Mouse (Mus musculus) forebrain, postnatal 0 days (tissue): ENCODE measurements around the gene Rrp1b. TPM values are rescaled to one million over a fixed set of nuclear protein-coding genes. Genes with fewer than 3 reads are reported as not detected.

ENCODE experiments used
- ATAC-seq: fragments of 200-750 bp; cut with Nextera tagmentation; 2 replicates; pipeline ENCODE4 v1.8.0; 2017; ENCODE audit warnings: mild to moderate bottlenecking, moderate library complexity
- DNase-seq: peaks from one replicate; pipeline ENCODE4 v3.0.0-alpha.2; 2015
- H3K27ac ChIP-seq: fragments of 300-500 bp; sonication (generic); 2 replicates; pipeline ENCODE4 v1.5.1; 2014; ENCODE audit warnings: low read depth, mild to moderate bottlenecking, antibody characterized with exemption, low read length, moderate library complexity, mixed read lengths
- H3K27me3 ChIP-seq: fragments of 300-500 bp; sonication (generic); 2 replicates; pipeline ENCODE4 v1.6.1; 2014; ENCODE audit warnings: mild to moderate bottlenecking, low read length, mixed read lengths; ENCODE audit not compliant: insufficient read depth
- H3K36me3 ChIP-seq: fragments of 300-500 bp; sonication (generic); 2 replicates; pipeline ENCODE4 v1.6.1; 2014; ENCODE audit warnings: mild to moderate bottlenecking, moderate library complexity; ENCODE audit not compliant: insufficient read depth
- H3K4me1 ChIP-seq: fragments of 300-500 bp; sonication (generic); 2 replicates; pipeline ENCODE4 v1.6.1; 2014; ENCODE audit warnings: antibody characterized with exemption; ENCODE audit not compliant: insufficient read depth
- H3K4me2 ChIP-seq: fragments of 300-500 bp; sonication (generic); 2 replicates; pipeline ENCODE4 v1.6.1; 2014; ENCODE audit warnings: low read depth, mild to moderate bottlenecking, moderate library complexity
- H3K4me3 ChIP-seq: fragments of 300-500 bp; sonication (generic); 2 replicates; pipeline ENCODE4 v1.5.1; 2014; ENCODE audit warnings: low read depth, low read length, mixed read lengths
- H3K9ac ChIP-seq: fragments of 300-500 bp; sonication (generic); 2 replicates; pipeline ENCODE4 v1.6.1; 2014; ENCODE audit warnings: mild to moderate bottlenecking
- H3K9me3 ChIP-seq: fragments of 300-500 bp; sonication (generic); 2 replicates; pipeline ENCODE4 v1.6.1; 2016; ENCODE audit warnings: low read length
- CTCF ChIP-seq: sonication (generic); IDR thresholded peaks from 2 replicates; pipeline ENCODE4 v1.5.1; 2016; ENCODE audit warnings: antibody characterized with exemption, control low read depth, low read depth
- WGBS: fragments of 180-500 bp; shearing (Covaris S2); extraction: QIAGEN DNeasy Blood & Tissue Kit; methylation state at CpG from one replicate; pipeline ENCODE4 v1.1.7; 2014; 5-methylcytosine and 5-hydroxymethylcytosine counted together
- polyA plus RNA-seq: library from polyadenylated mRNA; unstranded; fragments of >200 nt; fragmentation: Nextera tagmentation; extraction: Ambion mirVana; gene quantifications from 2 replicates; pipeline ENCODE4 v1.2.1, GENCODE M21; 2015
- total RNA-seq: library from RNA; depleted of rRNA; stranded (reverse); fragments of >200 nt; gene quantifications from 2 replicates; pipeline ENCODE4 v1.2.3, GENCODE M21; 2014

Rrp1b gene
- total and polyA plus RNA-seq, 2 experiments from 2014 or later = 26.8 to 39.4 TPM

DNA sequence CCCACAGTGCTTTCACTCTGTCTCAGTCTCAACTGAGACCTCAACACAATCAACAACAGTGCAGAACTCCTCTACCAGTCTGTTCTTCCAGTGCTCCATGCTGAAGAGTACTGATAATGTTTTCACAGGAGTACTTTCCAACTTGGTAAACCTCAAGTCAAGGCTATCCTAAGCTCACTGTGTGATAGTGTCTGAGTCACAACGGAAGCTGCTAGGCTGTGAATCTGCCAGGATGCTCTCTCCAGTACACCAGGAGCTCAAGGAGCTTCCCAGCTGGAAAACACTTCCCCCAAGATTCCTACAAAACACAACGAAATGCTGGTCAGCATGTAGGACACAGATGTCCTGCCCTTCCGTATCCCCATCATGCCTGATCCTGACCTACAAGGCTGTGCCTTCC is 7.6 kb upstream of the Rrp1b start:
- no peak for DNase-seq
- Histone ChIP-seq H3K9me3 (no peaks in the 10 kb centered on the region), H3K27me3 (no peaks in the 10 kb centered on the region), H3K4me3 (no peak overlapping the region), H3K4me2 (no peak overlapping the region), H3K36me3 (no peaks in the 10 kb centered on the region), H3K27ac (no peak overlapping the region), H3K4me1 (no peaks in the 10 kb centered on the region), H3K9ac (no peak overlapping the region)
- 88% methylated on average over 3 of the region's 3 CpGs for WGBS
- no peak for ATAC-seq
- TF ChIP-seq CTCF = no peak

DNA sequence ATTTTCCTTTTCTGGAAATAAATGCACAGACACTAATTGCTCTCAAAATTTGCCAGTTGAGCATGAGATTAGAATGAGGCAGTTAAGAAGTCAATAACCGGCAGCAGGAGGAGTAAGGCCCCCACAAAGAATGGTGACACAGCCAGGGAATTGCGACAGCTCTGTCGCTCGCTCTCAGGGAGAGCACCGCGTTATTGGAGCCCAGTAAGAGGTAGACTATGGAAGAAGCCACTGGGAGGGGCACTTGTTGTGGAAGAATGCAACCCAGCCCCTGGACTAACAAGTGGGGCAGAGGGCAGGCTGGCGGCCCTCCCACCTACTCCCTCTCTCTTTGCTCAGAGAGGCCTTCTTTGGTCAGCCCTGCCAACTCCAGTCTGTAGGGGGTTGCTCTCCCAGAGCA is 4.2 kb upstream of the Rrp1b start:
- no peaks in the 10 kb centered on the region for H3K9me3 ChIP-seq
- H3K27ac ChIP-seq = no peak overlapping the region
- no peak overlapping the region for H3K4me3 ChIP-seq
- no peaks in the 10 kb centered on the region for H3K27me3 ChIP-seq
- 0 out of 2 replicates have a peak, but pooled peaks cover 5% of the 10 kb centered on the region for H3K4me1 ChIP-seq
- H3K9ac ChIP-seq = no peak overlapping the region
- no peak for ATAC-seq
- H3K4me2 ChIP-seq = no peak overlapping the region
- no peak for DNase-seq
- TF ChIP-seq CTCF = no peak
- H3K36me3 ChIP-seq = no peaks in the 10 kb centered on the region
- 35% methylated on average over 7 of the region's 7 CpGs for WGBS

DNA sequence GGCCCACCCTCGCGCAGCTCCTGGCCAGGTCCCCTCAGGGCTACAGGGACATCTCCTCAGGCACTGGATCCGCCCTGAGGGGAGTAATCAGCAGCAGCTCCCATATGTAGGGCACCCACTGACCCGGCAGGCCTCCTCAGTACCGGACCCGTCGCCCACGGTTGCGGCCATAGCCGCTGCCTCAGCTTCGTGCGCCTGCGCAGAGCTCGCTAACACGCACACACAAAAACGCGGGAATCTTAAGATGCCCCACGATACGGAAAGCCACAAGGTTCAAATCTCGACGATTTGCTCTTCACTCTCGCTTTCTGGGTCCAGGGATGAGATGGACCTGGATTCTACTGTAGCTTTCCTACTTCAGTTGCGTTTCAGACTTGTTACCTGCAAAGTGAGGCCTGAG is 1.6 kb upstream of the Rrp1b start:
- H3K9ac ChIP-seq = no peak overlapping the region
- WGBS = 90% methylated on average over 23 of the region's 23 CpGs
- DNase-seq (no peak), ATAC-seq (no peak)
- peaks cover 11% of the 10 kb centered on the region; the same call in 1 of the 2 replicates for H3K4me1 ChIP-seq
- TF ChIP-seq CTCF = no peak
- no peaks in the 10 kb centered on the region for H3K27me3 ChIP-seq
- H3K36me3 ChIP-seq = no peaks in the 10 kb centered on the region
- no peak overlapping the region for H3K4me2 ChIP-seq
- H3K9me3 ChIP-seq = no peaks in the 10 kb centered on the region
- no peak overlapping the region for H3K27ac ChIP-seq
- no peak overlapping the region for H3K4me3 ChIP-seq

DNA sequence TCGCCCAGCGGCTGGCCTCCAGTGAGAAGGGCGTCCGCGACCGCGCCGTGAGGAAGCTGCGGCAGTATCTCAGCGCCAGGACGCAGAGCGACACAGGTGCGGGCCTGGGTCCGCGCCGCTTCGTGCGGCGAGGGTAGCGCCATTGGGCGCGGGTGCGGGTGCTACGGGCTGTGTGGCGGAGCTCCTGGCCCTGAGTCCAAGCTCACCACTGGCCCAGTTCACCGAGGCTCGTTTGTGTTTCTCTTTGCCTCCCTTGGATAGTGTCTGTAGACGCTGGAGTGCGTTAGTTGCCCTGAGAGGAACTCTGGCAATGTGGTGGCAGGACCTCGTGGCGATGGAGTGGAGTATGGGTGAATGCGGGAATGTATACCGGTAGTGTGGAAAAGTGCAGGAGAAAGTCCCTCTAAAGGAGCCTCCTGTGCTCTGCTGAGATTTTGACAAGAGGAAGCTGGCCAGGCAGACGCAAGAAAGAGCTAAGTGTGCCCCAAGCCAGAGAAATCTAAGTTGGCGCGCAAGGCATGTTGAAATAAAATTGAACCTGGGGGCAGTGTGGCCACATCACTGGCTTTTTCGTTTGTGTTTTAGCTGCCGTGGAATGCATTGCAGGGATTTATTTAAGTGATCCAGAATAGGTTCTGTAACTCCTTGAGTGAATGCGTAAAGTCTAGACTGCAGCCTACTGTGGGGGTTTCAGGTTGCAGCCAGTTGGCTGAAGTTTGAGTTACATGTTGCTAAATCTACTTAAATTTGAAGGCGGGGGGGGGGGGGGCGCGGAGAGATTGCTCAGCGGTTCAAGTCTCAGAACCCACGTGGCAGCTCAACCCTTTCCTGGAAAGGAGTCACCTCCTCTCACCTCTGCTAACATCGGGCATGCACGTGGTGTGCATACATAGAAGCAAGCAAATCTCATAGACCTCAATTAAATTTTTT is 874 bp downstream of the Rrp1b start:
- DNase-seq (no peak), ATAC-seq (peak; percentile 67)
- H3K9me3 ChIP-seq = no peaks in the 10 kb centered on the region
- peak overlapping the region; percentile 84 for H3K4me2 ChIP-seq
- TF ChIP-seq CTCF = peak; percentile 11; the same call in 1 of the 2 replicates
- H3K9ac ChIP-seq = peak overlapping the region; percentile 74
- peak overlapping the region; percentile 87 for H3K4me3 ChIP-seq
- no peaks in the 10 kb centered on the region for H3K27me3 ChIP-seq
- under 1% methylated on average over 46 of the region's 46 CpGs for WGBS
- H3K27ac ChIP-seq = peak overlapping the region; percentile 88
- H3K36me3 ChIP-seq = no peaks in the 10 kb centered on the region
- H3K4me1 ChIP-seq = peaks cover 11% of the 10 kb centered on the region; the same call in 1 of the 2 replicates

DNA sequence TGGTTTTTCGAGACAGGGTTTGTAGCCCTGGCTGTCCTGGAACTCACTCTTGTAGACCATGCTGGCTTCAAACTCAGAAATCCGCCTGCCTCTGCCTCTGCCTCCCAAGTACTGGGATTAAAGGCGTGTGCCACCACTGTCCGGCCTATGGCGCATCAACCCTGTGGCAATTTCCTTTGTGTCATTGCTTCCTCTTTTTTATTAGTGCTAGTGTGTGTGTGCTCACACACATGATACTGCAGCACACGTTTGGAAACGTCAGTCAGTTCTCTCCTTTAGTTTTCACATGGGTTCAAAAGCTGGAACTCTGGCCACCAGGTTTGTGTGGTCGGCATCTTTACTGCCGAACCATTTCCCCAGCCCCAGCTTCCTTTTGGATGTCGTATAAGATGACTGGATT is 4.4 kb downstream of the Rrp1b start:
- H3K4me2 ChIP-seq = no peak overlapping the region
- no peak overlapping the region for H3K9ac ChIP-seq
- TF ChIP-seq CTCF = no peak
- no peak for ATAC-seq
- H3K4me1 ChIP-seq = peaks cover 11% of the 10 kb centered on the region; the same call in 1 of the 2 replicates
- no peak overlapping the region for H3K27ac ChIP-seq
- H3K36me3 ChIP-seq = no peaks in the 10 kb centered on the region
- H3K9me3 ChIP-seq = no peaks in the 10 kb centered on the region
- H3K4me3 ChIP-seq = no peak overlapping the region
- no peaks in the 10 kb centered on the region for H3K27me3 ChIP-seq
- no peak for DNase-seq
- 90% methylated on average over 10 of the region's 10 CpGs for WGBS

DNA sequence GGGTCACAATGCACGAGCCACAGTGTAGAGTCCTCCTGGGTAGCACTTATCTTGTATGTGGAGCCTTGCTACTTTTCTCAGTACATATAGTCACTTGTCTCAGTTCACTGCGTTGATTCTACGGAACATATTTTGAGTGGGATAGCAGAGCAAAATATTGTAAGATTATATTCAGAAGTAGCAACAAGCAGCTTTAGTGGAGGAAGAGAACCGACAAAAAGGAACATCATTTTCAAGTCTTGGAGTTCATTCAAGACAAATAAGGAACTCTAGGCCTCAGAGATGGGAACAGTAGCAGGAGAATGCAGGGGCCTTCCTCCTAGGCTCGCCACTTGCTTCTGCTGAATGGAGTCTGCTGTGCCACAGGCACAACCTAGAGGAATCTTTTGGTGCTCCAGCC is 10.6 kb downstream of the Rrp1b start:
- DNase-seq = no peak
- Histone ChIP-seq H3K4me2 (no peak overlapping the region), H3K27ac (no peak overlapping the region), H3K4me1 (no peaks in the 10 kb centered on the region), H3K9ac (no peak overlapping the region), H3K27me3 (no peaks in the 10 kb centered on the region), H3K4me3 (no peak overlapping the region), H3K9me3 (no peaks in the 10 kb centered on the region), H3K36me3 (peaks cover 39% of the 10 kb centered on the region)
- ATAC-seq = no peak
- WGBS = 89% methylated on average over 5 of the region's 5 CpGs
- TF ChIP-seq CTCF = no peak

DNA sequence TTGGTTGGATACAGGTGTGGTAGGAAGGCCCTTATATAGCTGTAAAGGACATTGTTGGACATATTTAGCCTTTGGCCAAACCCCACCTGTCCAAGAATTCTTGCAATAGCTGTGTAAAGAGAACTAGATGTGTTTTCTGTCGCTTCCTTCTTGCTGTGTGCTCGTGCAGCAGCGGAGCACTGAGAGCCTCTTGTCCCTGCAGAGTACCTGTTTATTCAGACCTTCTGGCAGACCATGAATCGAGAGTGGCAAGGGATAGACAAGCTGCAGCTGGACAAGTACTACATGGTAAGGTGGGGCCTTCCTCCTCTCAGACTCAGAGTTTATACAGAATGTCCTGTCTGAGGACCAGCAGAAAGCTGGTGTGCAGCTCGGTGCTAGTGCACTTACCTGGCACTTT is 12.5 kb downstream of the Rrp1b start:
- H3K36me3 ChIP-seq = peaks cover 51% of the 10 kb centered on the region
- DNase-seq = no peak
- no peaks in the 10 kb centered on the region for H3K4me1 ChIP-seq
- no peak for ATAC-seq
- no peaks in the 10 kb centered on the region for H3K9me3 ChIP-seq
- 95% methylated on average over 5 of the region's 5 CpGs for WGBS
- H3K4me2 ChIP-seq = no peak overlapping the region
- no peak overlapping the region for H3K27ac ChIP-seq
- H3K9ac ChIP-seq = no peak overlapping the region
- no peaks in the 10 kb centered on the region for H3K27me3 ChIP-seq
- TF ChIP-seq CTCF = no peak
- H3K4me3 ChIP-seq = no peak overlapping the region
